Mouse (Mus musculus) cerebellum, postnatal 4 days (tissue): ENCODE results near the gene Myrf.

Experiments used
- DNase-seq, 2 experiments: peaks; one replicate each; pipeline ENCODE4 v3.0.0; 2022; ENCODE audit warnings: low spot score in 2 of 2, mixed read lengths in 1 of 2

Gene Myrf

GRCm38 (mm10) chr19:10248128-10248527 lies 7.6 kb upstream of the Myrf start:
- no peak for DNase-seq

- DNase-seq: no peak
Measured at GRCm38 (mm10) chr19:10247165-10247564, 6.6 kb upstream of the Myrf start.

GRCm38 (mm10) chr19:10244183-10244582 lies 3.6 kb upstream of the Myrf start:
- DNase-seq: peak in 1 of 2 experiments; percentile 32

GRCm38 (mm10) chr19:10242916-10243315 lies 2.4 kb upstream of the Myrf start:
- DNase-seq: no peak

GRCm38 (mm10) chr19:10239975-10240653 lies 434 bp downstream of the Myrf start:
- no peak for DNase-seq

DNA sequence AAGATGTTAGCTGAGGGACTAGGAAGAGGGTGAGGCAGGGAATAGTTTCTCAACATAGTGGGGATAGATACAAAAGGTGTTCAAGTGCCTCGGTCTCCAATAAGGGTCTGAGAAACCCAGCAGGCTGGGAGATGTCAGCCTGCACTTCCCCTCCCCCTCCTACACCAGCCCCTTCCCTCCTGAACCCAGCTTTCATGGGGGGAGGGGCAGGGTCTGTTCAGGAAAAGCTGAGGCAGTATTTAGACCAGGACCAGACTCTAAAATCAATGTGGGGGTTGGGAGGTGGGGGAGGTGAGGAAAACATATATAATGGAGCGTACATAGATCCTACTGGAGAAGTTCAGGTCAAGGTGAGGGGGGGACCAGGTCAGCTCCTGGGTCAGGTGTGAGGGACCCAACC lies 1.1 kb downstream of the Myrf start:
- no peak for DNase-seq

GRCm38 (mm10) chr19:10238477-10238876 lies 2.1 kb downstream of the Myrf start:
- DNase-seq: no peak

DNA sequence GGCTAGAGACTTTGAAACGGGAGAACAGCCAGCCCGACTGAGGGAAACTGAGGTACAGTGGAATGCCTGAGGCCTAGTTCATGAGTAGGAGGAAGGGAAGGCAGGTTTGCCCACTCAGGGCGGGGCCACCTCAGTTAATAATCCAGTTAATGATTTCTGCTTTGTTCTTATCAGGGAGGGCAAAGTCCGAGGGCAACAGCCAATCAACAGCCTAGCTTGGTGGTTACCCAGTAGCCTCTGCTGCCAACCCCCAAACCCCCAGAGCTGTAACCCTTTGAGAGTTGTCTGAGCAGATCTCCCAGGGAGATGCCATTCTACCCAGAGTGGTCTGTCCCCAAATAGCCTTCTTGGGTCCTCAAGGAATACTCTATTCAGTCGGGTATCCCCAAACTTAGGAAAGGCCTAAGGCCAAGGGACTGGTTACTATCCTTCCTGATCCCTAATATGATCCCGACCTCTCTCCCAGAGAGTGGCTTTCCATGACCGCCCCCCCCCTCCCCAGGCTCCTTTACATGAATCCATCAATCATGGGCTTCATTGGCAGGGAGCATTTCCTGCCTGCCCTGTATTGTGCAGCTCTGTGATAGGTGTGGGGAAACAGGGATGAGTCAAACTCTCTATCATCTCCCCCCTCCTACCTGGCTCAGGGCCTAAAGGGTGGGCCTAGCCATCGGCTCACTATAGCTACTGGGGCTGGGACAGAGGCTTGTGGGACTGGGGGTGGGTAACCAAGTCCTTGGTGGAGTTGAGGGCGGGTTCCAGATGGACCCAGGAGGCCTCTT lies 4.6 kb downstream of the Myrf start:
- no peak for DNase-seq

- no peak for DNase-seq
Measured at GRCm38 (mm10) chr19:10232327-10233017, 8.1 kb downstream of the Myrf start.

GRCm38 (mm10) chr19:10231871-10232270 lies 8.7 kb downstream of the Myrf start:
- DNase-seq: no peak

GRCm38 (mm10) chr19:10231016-10231415 lies 9.5 kb downstream of the Myrf start:
- no peak for DNase-seq

DNA sequence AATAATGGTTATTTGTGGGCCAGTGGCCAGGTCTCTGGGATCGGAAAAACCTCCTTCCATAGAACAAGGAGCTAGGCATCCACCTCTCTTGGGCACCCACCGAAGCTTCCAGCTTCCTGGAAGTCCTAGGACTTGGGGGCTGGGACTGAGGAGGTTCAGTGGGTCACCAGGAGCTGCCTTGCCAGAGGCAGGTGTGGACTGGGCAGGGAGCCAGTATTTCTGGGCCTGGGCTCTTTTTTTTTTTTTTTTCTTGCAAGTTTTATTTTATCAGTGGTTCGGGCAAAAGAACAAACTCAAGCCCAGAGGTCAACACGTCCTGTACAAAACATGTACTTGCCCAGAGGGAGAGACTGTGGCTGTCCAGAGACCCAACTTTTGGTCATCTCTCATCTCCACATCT lies 14.8 kb downstream of the Myrf start:
- DNase-seq: no peak

DNA sequence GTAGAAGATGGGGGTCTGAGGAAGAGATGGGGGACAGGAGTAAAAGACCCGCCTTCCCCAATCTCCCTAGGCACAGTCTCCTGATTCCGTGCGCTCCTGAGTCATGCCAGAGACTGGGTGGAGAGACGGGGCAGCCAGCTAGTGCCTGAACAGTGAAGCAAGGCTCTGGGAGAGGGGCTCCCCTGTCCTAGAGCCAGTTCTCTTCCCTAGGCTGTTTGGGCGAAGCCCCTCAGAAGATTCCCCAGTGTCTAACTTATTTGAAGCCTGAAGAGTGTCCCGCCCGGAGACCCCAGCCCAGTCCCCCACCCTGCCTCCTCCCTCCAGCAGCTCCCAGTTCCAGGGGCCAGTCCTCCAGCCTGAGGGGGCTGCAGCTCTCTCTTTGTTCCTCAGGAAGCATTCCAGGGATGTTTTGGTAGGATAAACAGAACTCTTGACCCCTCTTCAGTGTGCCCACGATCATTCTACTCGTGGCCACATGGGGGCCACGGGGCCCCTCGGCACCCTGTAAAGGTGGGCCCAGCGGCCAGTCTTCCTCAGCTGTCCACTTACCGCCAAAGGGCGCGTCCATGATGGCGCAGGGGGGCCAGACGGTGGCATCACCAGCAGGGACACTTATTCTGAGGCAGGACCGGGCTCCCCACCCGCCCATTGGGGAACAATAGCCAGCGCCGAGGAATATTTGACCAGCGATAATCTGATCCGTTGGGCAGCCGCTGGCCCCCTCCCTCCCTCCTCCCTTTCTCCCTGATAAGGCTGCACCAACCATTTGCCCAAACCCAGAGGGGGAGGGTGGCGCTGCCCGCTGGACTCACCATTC lies 15.7 kb downstream of the Myrf start:
- DNase-seq: no peak

DNA sequence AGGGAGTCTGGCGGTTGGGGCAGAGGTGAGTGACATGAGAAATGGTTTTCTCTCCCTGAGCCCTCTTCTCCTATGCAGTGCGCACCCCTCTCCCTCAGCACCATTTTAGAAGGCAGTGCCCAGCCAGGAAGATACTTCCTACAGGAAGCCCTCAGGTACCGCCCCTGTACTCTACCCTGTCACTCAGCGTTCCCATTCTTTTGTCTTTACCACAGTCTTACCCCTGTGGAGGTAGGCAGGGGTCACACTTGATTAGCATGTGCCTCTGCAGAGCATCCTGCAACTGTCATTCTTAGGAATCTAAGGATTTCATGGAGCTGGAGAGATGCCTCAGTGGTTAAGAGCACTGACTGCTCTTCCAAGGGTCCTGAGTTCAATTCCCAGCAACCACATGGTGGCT lies 17.0 kb downstream of the Myrf start:
- DNase-seq: no peak

DNA sequence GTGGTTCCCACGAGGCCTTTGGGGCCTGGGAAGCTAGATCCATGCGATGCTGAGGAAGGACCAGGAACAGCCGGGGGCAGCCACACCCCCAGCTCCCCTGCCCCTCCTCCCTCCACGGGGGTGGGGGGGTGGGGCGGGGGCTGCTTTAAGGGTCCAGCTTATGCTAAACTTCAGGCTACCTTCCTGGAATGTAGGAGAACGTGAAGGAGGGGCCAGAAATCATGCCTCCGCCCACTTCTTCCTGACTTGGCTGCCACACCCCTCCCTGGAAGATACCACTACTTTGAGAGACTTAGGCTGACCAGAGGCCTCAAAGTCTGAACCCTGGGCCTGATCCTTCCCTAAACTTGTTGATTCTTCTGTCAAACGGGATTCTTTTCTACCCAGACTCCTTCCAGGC lies 17.9 kb downstream of the Myrf start:
- DNase-seq: no peak

DNA sequence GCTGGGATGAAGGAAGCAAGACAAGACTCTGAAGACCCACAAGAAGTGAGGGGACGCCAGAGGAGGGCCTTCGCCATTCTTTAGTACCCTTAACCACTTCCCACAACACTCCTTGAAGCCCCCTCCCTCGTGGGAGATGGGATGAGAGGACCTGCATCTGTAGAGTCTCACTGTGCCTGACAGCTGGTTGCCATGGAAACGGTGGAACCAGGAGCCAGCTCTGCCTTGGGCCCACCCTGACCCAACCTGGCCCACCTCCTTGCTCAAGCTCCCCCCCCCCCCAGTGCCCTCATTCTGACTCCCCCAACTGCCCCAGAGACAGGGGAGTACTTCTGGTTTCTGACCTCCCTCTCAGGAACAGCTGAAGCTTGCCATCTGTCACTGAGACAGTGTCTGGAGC lies 19.0 kb downstream of the Myrf start:
- DNase-seq: no peak

DNA sequence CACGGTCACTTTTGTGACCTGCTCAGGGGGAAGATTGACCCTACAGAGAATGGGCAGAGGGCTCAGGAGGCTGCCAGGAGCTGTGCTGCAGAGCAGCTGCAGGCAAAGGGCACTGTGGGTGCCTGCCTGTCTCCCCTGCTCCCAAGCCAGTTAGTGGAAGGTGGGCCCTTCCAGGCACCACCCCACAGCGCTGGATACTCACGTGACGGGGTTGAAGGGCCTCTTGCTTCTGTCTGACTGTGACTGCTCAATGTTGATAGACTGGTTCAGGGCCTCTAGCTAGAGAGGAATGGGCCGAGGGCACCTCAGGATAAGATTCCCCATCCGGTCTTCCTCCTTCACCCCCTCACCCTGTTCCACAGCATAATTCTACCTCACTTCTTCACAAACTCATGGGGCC lies 21.0 kb downstream of the Myrf start:
- no peak for DNase-seq

DNA sequence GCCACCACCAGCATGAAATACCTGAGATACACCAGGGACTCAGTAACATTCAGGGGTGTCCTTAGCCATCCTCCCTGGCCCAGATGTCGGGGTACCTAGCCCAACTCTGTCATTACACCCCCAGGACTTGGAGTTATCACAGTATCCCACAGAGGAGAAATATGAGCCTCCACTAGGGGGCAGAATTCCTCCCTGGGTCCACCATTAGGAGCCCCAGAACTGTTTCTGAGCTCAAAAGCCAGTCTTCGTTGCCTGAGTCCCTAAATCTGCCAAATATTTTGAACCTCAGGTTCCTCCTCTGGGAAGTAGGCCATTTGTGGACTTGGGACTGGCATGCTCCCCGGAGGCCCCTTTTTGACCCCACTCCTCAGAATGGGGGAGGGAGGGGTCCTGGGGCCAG lies 21.4 kb downstream of the Myrf start:
- DNase-seq: peak in 1 of 2 experiments; percentile 42

DNA sequence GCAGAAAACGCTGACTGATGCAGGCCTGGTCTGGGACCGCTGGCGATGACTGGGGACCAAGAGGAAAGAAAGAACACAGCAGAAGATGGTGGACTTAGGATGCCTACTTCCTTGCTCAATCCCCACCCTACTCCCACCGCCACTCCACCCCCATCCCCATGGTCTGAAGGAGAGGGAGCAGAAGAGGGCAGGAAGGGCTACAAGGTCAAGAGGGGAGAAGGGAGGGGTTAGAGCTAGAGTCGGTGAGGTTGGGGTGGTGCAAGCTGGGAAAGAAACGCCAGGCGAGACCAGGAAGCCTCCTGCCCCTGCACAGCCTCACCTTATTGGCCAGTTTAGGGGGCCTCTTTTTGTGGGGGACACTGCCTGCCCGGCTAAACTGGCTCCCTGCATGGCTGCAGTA lies 24.4 kb downstream of the Myrf start:
- DNase-seq: no peak

- no peak for DNase-seq
Measured at GRCm38 (mm10) chr19:10213796-10214471, 26.6 kb downstream of the Myrf start.

DNA sequence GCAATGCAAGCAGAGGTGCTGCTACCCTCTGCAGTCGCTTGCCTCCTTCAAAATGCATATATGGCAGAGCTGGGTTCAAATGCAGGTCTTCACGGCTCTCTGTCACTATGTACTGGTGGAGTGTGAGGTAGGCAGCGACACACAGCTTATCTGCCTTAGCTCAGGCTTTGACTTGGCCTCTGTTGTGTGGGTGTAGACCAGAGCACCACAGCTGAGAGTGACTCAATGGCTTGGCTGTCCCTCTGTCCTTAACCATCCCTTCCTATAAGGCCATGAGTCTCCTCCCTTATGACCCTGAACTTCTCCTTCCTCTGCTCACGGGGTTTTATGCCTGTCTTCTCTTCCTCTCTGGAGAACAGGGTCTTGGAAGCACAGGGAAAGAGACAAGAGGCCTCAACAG lies 29.7 kb downstream of the Myrf start:
- no peak for DNase-seq
